Mouse (Mus musculus): Measurements from ENCODE around the gene Filip1l.

Gene Filip1l

DNA sequence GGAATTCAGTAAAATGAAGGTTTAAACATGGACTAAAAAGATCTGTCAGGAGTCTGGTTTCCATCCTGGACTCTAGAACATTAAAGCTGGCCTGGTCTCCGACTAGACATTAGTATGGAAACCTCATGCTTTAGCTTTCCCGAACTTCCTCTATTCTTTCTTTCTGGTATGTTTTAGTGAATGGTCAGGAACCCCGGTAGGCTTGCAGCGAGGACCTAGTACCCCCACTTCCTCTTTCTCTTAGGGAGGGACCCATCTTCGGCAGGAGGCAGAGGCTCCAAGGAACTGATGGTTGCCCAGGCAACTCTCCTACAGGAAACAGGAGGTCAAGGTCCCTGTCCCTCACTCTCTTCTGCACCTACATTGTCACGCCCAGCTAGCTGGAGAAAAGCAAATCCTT, 43.4 kb downstream of the Filip1l start:
- no peak for DNase-seq (ENCODE audit: low spot score in 2 of 2)

GRCm38 (mm10) chr16:57397845-57398244, 45.0 kb downstream of the Filip1l start:
- DNase-seq (ENCODE audit: low spot score in 2 of 2) = no peak

DNA sequence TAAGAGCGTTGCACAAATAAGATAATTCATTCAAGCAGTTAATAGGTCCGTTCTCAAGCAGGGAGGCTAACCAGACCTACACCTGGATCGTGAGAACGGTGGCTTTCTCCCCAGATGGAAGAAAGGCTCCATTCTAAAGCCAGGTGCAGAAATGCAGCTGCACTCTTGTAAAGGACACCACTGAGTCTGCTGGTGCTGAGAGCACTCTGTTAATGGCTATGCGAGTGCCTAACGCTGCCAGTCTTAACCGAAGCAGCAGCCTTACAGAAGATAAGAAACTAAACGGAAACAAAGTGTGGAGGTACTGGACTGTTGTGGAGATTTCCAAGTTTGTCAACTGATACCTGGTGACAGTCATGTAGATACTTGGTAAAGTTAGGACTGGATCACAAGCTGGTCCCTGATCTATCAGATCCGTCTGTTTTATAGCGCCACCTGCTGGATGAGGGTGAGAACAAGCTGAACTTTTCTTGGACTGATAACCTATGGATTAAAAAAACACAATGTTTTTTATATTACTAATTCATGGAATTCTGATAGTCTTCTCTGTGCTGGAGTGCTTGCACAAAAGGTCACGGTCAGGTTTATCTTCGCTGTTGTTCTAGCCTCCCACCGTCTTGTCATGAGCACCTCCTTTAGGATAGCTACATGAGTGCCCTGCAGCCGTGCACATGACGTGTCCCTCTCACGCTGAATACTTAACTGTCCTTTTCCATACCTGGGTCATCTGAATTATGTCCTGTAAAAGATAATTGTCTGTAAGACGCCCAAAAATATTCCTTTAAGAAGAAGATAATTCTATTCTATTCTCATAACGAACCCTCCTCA, 45.7 kb downstream of the Filip1l start:
- DNase-seq (ENCODE audit: low spot score in 2 of 2) = peak; percentile 58 to 79

- no peak for DNase-seq (ENCODE audit: low spot score in 2 of 2)
These were observed 46.7 kb downstream of the Filip1l start for GRCm38 (mm10) chr16:57399566-57399965.

DNA sequence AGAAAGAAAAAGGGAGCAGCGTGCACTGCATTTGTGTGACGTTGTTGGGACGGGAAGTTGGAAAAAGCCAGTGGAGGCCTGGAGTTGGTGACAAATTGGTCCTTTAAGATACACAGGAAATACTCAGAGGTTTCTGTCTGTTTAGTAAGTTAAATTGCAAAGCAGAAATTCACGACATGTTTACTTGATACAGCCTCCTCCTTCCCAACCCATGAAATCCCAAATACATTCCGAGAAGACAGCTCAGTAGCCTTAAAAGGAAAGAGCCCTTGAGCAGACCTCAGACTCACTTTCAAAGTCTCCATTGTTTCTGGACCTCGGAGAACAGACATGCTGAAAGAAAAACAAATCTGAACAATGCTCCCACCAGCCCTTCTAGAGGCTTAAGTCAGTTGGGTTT, 48.8 kb downstream of the Filip1l start:
- no peak for DNase-seq (ENCODE audit: low spot score in 2 of 2)

DNA sequence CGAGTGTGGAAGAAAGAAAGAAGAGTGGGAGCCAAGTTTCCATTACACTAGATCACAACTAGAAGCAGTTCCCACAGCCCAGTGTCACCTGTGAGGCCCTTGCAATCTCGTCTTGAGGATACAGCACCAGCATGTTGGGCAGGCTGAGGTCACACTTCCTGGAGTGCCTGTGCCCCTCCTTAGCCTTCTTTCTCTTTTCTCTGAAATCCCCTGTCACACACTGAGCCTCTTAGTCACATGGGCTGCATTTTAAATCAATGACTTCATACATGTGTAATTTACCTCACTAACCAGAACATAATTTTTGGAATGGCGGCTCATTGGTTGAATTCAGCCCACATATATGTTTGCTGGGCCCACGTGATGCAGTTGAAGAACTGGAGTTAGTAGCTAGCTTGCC, 50.0 kb downstream of the Filip1l start:
- no peak for DNase-seq (ENCODE audit: low spot score in 2 of 2)

- DNase-seq (ENCODE audit: low spot score in 2 of 2) = no peak
These were observed 50.9 kb downstream of the Filip1l start for GRCm38 (mm10) chr16:57403825-57404224.

DNA sequence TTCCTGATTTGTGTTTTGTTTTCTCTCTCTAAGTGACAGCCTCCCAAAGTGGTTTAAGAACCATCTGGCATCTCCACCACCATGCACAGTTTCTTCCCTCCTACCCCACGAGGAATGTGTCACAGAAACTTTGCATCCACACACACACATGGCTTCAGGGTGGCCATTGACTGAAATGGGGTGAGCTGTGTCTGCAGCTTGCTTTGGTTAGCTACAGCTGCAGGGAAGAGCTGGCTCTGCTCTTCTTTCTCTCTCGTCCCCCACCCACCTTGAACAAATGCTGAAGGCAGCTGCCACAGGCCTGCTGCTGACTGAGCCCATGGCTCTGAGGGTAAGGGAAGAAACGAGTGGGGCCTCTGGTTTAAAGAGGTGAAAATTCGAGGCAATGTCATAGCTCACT, 59.9 kb downstream of the Filip1l start:
- no peak for DNase-seq (ENCODE audit: low spot score in 2 of 2)

DNA sequence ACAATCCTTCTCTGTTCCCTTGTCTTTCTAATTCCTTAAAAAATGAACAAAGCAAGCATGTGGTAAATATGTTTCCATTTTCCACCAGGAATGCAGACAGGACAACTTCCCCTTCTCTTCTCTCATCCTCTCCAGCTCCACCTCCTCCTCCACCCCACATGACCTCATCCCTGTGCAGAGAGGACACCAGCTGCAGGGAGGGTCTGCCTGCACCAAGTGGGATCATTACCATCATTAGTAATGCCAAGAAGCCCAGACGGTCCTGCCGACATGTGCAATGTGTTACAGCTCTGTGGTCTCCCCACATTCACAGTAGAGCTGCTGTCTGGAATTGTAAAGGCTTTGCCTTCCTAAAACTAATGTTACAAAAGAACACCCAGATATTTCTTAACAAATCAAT, 63.2 kb downstream of the Filip1l start:
- DNase-seq (ENCODE audit: low spot score in 2 of 2) = no peak

DNA sequence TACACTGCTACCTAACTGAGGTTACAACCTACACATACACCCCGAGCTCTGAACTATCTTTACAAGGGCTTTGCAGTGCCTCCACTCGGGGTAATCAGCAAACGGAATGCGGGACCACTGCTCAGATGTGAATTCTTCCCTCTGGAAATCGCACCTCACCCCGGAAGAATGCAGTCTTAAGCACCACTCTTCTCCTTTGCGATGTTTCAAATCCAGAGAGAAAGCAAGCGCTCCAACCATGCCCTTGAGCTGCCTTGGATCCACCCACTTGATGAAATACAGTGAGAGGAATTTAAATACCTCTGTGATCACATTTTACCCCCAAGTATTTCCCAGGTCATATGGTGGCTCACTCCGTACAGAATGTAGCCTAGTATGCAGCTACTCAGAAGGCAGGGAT, 64.1 kb downstream of the Filip1l start:
- no peak for DNase-seq (ENCODE audit: low spot score in 2 of 2)

DNA sequence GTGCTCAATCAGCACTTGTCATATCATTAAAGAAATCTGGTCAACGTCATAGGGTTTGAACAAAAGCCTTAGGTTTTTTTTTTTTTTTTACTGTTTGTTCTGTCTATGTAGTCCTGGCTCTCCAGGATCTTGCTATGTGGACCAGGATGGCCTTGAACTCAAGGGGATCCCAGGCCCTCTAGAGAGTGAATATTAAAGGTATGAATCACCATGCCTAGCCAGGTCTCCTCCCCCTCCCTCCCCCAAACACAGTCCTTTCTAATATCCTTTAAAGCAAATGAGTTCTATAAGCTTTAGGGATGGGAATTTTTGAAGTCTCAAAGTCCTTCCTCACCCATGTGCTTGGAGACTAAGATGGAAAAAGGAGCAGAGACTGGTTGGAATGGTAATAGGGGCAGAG, 65.1 kb downstream of the Filip1l start:
- DNase-seq (ENCODE audit: low spot score in 2 of 2) = no peak

GRCm38 (mm10) chr16:57419332-57419731, 66.4 kb downstream of the Filip1l start:
- DNase-seq (ENCODE audit: low spot score in 2 of 2) = no peak

- no peak for DNase-seq (ENCODE audit: low spot score in 2 of 2)
These were observed 67.0 kb downstream of the Filip1l start for GRCm38 (mm10) chr16:57419881-57420280.

GRCm38 (mm10) chr16:57420773-57421556, 68.1 kb downstream of the Filip1l start:
- no peak for DNase-seq (ENCODE audit: low spot score in 2 of 2)

DNA sequence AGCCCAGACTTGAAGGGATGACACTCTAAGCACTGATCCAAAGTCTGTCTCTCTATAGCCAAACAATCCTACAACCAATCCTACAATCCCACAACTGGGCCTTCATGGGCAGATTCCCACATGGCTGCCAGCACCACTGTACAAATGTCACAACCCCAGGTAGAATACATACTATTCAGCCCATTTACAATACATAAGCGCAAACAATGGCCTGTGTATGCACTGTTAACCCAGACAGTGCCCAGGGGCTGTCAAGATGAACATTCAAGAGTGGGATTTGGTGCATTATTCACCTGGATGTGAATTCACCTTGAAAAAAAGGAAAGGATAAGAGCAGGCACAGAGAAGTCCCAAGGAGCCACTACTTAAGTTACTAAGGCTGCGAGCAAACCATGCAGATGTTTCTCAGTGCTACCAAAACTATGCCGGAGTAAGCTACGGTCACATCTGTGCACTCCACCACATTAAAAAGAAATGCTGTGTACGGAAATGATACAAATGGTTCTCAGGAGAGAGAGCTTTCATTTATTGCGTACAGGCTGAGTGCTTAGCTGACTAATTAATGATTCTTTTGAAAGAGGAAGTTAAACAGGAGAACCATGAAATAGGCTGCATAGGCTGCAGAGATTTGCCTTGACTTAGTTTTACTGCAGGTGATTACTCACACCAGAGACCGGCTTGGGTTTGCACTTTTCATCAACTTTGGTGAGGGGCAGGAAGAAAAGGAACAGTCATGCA, 69.0 kb downstream of the Filip1l start:
- no peak for DNase-seq (ENCODE audit: low spot score in 2 of 2)

GRCm38 (mm10) chr16:57423001-57423800, 70.3 kb downstream of the Filip1l start:
- DNase-seq (ENCODE audit: low spot score in 2 of 2) = no peak

DNA sequence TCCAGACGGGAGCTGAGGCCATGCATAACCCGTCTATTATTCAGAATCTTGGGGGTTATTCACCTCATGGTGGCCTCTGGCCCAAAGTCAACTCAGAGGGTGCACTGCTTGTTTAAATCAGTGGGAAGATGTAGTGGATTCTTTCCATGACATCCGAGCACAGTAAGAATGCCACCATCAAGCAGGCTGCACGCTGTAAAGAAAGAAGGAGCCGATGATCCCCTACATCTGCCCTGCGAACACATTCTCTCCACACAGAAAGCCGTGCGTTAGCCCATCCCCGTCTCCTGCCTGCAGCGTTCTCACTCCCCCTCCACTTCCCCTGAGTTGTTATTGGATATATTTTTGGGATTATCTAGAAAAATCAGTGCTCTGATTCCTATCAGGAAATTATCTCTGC, 73.8 kb downstream of the Filip1l start:
- DNase-seq (ENCODE audit: low spot score in 2 of 2) = no peak

DNA sequence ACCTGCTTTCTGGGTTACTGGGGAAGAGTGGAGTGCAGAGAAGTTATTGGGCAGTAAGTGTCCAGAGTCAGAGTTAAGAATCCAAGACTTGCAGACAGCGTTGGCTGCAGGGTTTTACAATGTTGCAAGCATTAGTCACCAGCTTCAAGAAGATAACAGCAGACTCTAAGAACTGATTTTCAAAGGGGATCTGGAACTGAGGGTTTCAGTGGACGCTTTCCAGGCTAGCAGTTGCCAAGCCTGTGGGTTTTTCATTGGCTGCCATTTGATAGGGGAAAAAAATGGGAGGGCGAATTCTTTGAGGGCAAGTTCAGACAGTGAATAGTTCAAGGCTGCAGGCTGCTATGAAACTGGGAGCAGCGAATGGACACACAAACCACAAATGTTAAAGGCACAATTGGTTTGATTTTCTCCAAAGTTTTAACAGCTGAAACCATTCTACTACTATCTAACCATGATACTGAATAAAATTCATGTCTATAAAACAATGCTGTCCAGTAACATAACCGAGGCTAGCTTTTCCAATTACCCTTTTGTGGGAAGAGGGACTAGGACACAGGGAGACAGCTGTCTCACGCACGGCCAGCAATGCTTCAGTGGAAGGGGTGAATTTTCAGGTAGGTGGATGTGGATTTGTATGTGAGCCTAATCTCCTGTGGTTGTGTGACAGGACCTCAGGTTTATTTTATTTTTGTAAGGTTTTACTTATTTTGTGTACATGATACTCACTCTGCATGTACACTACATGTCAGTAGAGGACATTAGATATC, 74.8 kb downstream of the Filip1l start:
- DNase-seq (ENCODE audit: low spot score in 2 of 2) = no peak

GRCm38 (mm10) chr16:57428977-57429376, 76.1 kb downstream of the Filip1l start:
- DNase-seq (ENCODE audit: low spot score in 2 of 2) = no peak

GRCm38 (mm10) chr16:57431294-57431693, 78.4 kb downstream of the Filip1l start:
- DNase-seq (ENCODE audit: low spot score in 2 of 2) = no peak

DNA sequence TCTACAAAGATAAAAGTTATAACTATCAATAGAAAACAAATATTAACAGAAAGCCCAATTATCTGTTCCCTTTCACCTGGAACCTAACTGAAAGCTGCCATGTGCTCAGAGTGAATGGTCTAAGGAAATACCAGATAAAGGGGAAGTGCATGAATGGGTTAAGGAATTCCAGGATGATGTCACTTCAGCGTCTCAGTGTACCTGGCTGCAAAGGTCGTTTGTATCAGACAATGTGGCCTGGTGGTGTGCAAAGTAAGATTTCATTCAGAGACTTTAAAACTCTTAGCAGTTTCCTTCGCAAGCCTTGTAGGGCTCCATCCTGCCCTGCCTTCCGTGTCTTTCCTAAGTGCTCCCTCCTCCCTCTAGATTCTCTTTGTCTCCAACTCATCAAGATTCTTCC, 80.3 kb downstream of the Filip1l start:
- DNase-seq (ENCODE audit: low spot score in 2 of 2) = no peak

All from right cerebral cortex, postnatal 10 days (tissue).